In genomic region chr3:89091811-89092508, GRCm38 (mm10) we compare ENCODE assay signal across 8 mouse cellular contexts. TPM values are rescaled to one million over a fixed set of nuclear protein-coding genes. Genes with fewer than 3 reads are reported as not detected.
DNase-seq lines count a peak whose midpoint lies in the region; ATAC-seq and TF ChIP-seq lines count a peak whose summit lies in the region.

No protein-coding gene starts in this region.

- peak overlapping the region; percentile 86 for H3K4me3 ChIP-seq in left cerebral cortex, adult 2 months
- H3K4me3 ChIP-seq in neural tube, embryonic 13.5 days, result peak overlapping the region; percentile 74

- intact Hi-C loops in left cerebral cortex, adult 2 months (cut with DNase I), result loop anchor here (2.0 kb wide), 2 partner anchors 73 to 123 kb away; partner anchors contain the start of genes Clk2 and Thbs3

- H3K4me2 ChIP-seq in neural tube, embryonic 13.5 days, result peak overlapping the region; percentile 94

- WGBS in neural tube, embryonic 13.5 days, result 5% methylated on average over 20 of the region's 20 CpGs

- peaks cover 51% of the 10 kb centered on the region for H3K4me1 ChIP-seq in neural tube, embryonic 13.5 days (replicated peaks)

- peak overlapping the region; percentile 96 for H3K27ac ChIP-seq in left cerebral cortex, adult 2 months
- peak overlapping the region; percentile 86 for H3K27ac ChIP-seq in neural tube, embryonic 13.5 days (replicated peaks)

- no peak for ATAC-seq in neural tube, embryonic 13.5 days (ENCODE audit: low read depth)

- no peaks in the 10 kb centered on the region for H3K9me3 ChIP-seq in neural tube, embryonic 13.5 days

- H3K36me3 ChIP-seq in neural tube, embryonic 13.5 days, result peaks cover 54% of the 10 kb centered on the region

- no peak for TF ChIP-seq CTCF in left cerebral cortex, adult 2 months (IDR thresholded peaks at IDR 0.05)

- peaks cover 14% of the 10 kb centered on the region; the same call in 1 of the 2 replicates for H3K27me3 ChIP-seq in neural tube, embryonic 13.5 days

- H3K9ac ChIP-seq in neural tube, embryonic 13.5 days, result peak overlapping the region; percentile 92

- no peak for DNase-seq in left cerebral cortex, adult 2 months (ENCODE audit: extremely low spot score in 1 of 2, low spot score in 2 of 2)
- DNase-seq in left cerebral cortex, adult 11 months (ENCODE audit: low spot score), result no peak
- peak; percentile 51 to 53 for DNase-seq in cerebellum, postnatal 25 days
- DNase-seq in induced T-regulatory cell, adult 2 months (ENCODE audit: low read depth), result peak; percentile 37
- DNase-seq in spleen, postnatal 4 days (ENCODE audit: low spot score in 2 of 2), result no peak
- no peak for DNase-seq in spleen, postnatal 36 days (ENCODE audit: low spot score in 2 of 2)
- no peak for DNase-seq in thymus, postnatal 25 days

RNA-seq across cellular contexts. Expression of gene Rusc1, which starts 1.2 kb away (rescaled TPM):
- total RNA-seq in left cerebral cortex, adult 2 months (2021), result 100 to 1,000 TPM; 189 to 199 TPM
- polyA plus RNA-seq in neural tube, embryonic 13.5 days (2015; fragmentation: Nextera tagmentation; extraction: Ambion mirVana), result 83.4 and 91.9 TPM in 2 replicates

RNA-seq across cellular contexts. Expression of gene Gm43738, which starts 8.9 kb away (rescaled TPM):
- not detected for total RNA-seq in left cerebral cortex, adult 2 months (2021)
- 0.15 TPM in 1 of 2 replicates, not detected in the other for polyA plus RNA-seq in neural tube, embryonic 13.5 days (2015; fragmentation: Nextera tagmentation; extraction: Ambion mirVana)

RNA-seq across cellular contexts. Expression of gene Fdps, which starts 9.8 kb away (rescaled TPM):
- total RNA-seq in left cerebral cortex, adult 2 months (2021), result 10 to 100 TPM; 78.1 to 79.6 TPM
- 329 and 357 TPM in 2 replicates for polyA plus RNA-seq in neural tube, embryonic 13.5 days (2015; fragmentation: Nextera tagmentation; extraction: Ambion mirVana)

RNA-seq across cellular contexts. Expression of gene Pklr, which starts 44.0 kb away (rescaled TPM):
- not detected for total RNA-seq in left cerebral cortex, adult 2 months (2021)
- polyA plus RNA-seq in neural tube, embryonic 13.5 days (2015; fragmentation: Nextera tagmentation; extraction: Ambion mirVana), result 0.14 and 0.46 TPM in 2 replicates

Comparison
In these comparisons a context has a peak if more than half of its experiments do, and no peak if none do; other contexts are left out.
1. DNase-seq: peak in cerebellum, postnatal 25 days (2 of 2) and induced T-regulatory cell, adult 2 months (single experiment); none in left cerebral cortex, adult 2 months (0 of 2), left cerebral cortex, adult 11 months (single experiment), spleen, postnatal 4 days (0 of 2), spleen, postnatal 36 days (0 of 2) and thymus, postnatal 25 days (single experiment).